Comparison of ENCODE assay signal across 17 mouse cellular contexts in the genomic region with DNA sequence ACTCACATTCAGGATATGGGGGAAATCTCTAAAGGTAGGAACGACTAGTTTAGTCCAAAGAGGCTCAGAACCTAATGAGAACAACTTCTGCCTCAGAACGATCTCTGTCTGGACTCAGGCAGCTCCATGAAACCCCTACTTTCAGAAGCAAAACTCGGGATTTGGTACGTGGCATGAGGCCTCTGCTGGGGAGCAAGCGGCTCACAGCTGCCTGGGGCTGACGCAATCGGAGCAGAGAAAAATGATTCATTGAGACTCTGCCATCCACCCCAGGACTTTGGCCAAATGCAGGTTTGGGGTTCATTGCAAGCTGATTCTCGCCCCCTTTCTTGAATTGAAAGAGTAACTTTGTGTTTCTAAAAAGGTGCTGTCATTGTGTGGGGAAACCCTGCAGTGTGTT. TPM values are rescaled to one million over a fixed set of nuclear protein-coding genes. Genes with fewer than 3 reads are reported as not detected.
DNase-seq lines count a peak whose midpoint lies in the region; ATAC-seq and TF ChIP-seq lines count a peak whose summit lies in the region.
"Had no signal": no experiment of that assay in that cellular context is flagged by ENCODE, and none has a peak within 500 bp of the region (broad histone marks: within the 10 kb centered on the region; RNA-seq: fewer than 3 reads in every experiment).

No protein-coding gene starts in this region.

- H3ac ChIP-seq in C2C12 (ENCODE audit: control insufficient read depth, insufficient read length, low read depth) = no peak overlapping the region

- no peak for DNase-seq in limb, embryonic 10.5 days (ENCODE audit: low spot score)
- peak; percentile 69 for DNase-seq in adrenal gland, postnatal 14 days
- DNase-seq in gastrocnemius, postnatal 10 days = peak; percentile 12
- DNase-seq in right cerebral cortex, postnatal 14 days = no peak
- no peak for DNase-seq in forebrain, postnatal 0 days
- no peak for DNase-seq in heart, adult 8-10 months (ENCODE audit: low spot score)
- DNase-seq: cerebellum, postnatal 14 days; kidney, postnatal 25 days; lung, adult 2 months; right cerebral cortex, postnatal 4 days had no signal

- no peak overlapping the region for H3K4me3 ChIP-seq in limb, embryonic 12.5 days (replicated peaks)
- H3K4me3 ChIP-seq in limb, embryonic 10.5 days = no peak overlapping the region
- H3K4me3 ChIP-seq in C2C12 (ENCODE audit: insufficient read depth, poor library complexity, severe bottlenecking) = no peak overlapping the region
- H3K4me3 ChIP-seq in forebrain, postnatal 0 days (ENCODE audit: low read depth, low read length) = no peak overlapping the region
- H3K4me3 ChIP-seq: heart, embryonic 10.5 days; hindbrain, embryonic 15.5 days; midbrain, embryonic 15.5 days had no signal

- no peaks in the 10 kb centered on the region for H3K27me3 ChIP-seq in limb, embryonic 12.5 days
- H3K27me3 ChIP-seq in limb, embryonic 10.5 days (ENCODE audit: low read depth, poor library complexity, severe bottlenecking) = no peaks in the 10 kb centered on the region
- no peaks in the 10 kb centered on the region for H3K27me3 ChIP-seq in C2C12 (ENCODE audit: control insufficient read depth, insufficient read depth, insufficient read length)
- H3K27me3 ChIP-seq in forebrain, postnatal 0 days (ENCODE audit: insufficient read depth, low read length) = no peaks in the 10 kb centered on the region
- H3K27me3 ChIP-seq: hindbrain, embryonic 15.5 days; midbrain, embryonic 15.5 days had no signal

- 0 out of 2 replicates have a peak, but pooled peaks cover 3% of the 10 kb centered on the region for H3K4me1 ChIP-seq in limb, embryonic 12.5 days (replicated peaks)
- no peaks in the 10 kb centered on the region for H3K4me1 ChIP-seq in limb, embryonic 10.5 days
- H3K4me1 ChIP-seq in forebrain, postnatal 0 days (ENCODE audit: insufficient read depth) = no peaks in the 10 kb centered on the region
- H3K4me1 ChIP-seq: hindbrain, embryonic 15.5 days; midbrain, embryonic 15.5 days had no signal

- 74% methylated on average over 8 of the region's 8 CpGs for WGBS in limb, embryonic 12.5 days
- 82% methylated on average over 8 of the region's 8 CpGs for WGBS in limb, embryonic 10.5 days
- 74% methylated on average over 8 of the region's 8 CpGs for WGBS in forebrain, postnatal 0 days

- no peaks in the 10 kb centered on the region for H3K9me3 ChIP-seq in limb, embryonic 12.5 days
- H3K9me3 ChIP-seq in limb, embryonic 10.5 days (replicated peaks) = no peaks in the 10 kb centered on the region
- H3K9me3 ChIP-seq in forebrain, postnatal 0 days (ENCODE audit: low read length) = no peaks in the 10 kb centered on the region
- H3K9me3 ChIP-seq: heart, embryonic 10.5 days; hindbrain, embryonic 15.5 days; midbrain, embryonic 15.5 days had no signal

- no peak for TF ChIP-seq CTCF in C2C12 (IDR thresholded peaks at IDR 0.05; ENCODE audit: control insufficient read depth, insufficient read depth, insufficient read length)
- TF ChIP-seq CTCF in forebrain, postnatal 0 days (IDR thresholded peaks at IDR 0.05; ENCODE audit: low read depth) = no peak

- H3K79me3 ChIP-seq in C2C12 (ENCODE audit: low read depth) = no peaks in the 10 kb centered on the region

- ATAC-seq in limb, embryonic 12.5 days (ENCODE audit: insufficient number of reproducible peaks, insufficient read depth, low FRiP score, low TSS enrichment, low read depth) = no peak
- no peak for ATAC-seq in forebrain, postnatal 0 days
- ATAC-seq: activated CD4-positive, CD25-positive, alpha-beta regulatory T cell, adult 4 months; intestine, postnatal 0 days; midbrain, embryonic 15.5 days had no signal

- no peak overlapping the region for H3K9ac ChIP-seq in limb, embryonic 12.5 days (replicated peaks)
- H3K9ac ChIP-seq in forebrain, postnatal 0 days = no peak overlapping the region
- H3K9ac ChIP-seq: hindbrain, embryonic 15.5 days; midbrain, embryonic 15.5 days had no signal

- H3K36me3 ChIP-seq in limb, embryonic 12.5 days = no peaks in the 10 kb centered on the region
- H3K36me3 ChIP-seq in limb, embryonic 10.5 days = no peaks in the 10 kb centered on the region
- no peaks in the 10 kb centered on the region for H3K36me3 ChIP-seq in C2C12 (ENCODE audit: control insufficient read depth, insufficient read depth)
- H3K36me3 ChIP-seq in forebrain, postnatal 0 days (ENCODE audit: insufficient read depth) = no peaks in the 10 kb centered on the region
- H3K36me3 ChIP-seq: heart, embryonic 10.5 days; hindbrain, embryonic 15.5 days; midbrain, embryonic 15.5 days had no signal

- H3K79me2 ChIP-seq in C2C12 (ENCODE audit: control insufficient read depth, insufficient read depth) = no peaks in the 10 kb centered on the region

- H3K27ac ChIP-seq in limb, embryonic 12.5 days = 0 out of 2 replicates have a peak overlapping the region, but pooled peaks have one; percentile 41
- no peak overlapping the region for H3K27ac ChIP-seq in limb, embryonic 10.5 days
- no peak overlapping the region for H3K27ac ChIP-seq in forebrain, postnatal 0 days (ENCODE audit: low read depth, low read length)
- H3K27ac ChIP-seq: heart, embryonic 10.5 days; hindbrain, embryonic 15.5 days; midbrain, embryonic 15.5 days had no signal

- no peak overlapping the region for H3K4me2 ChIP-seq in limb, embryonic 12.5 days
- no peak overlapping the region for H3K4me2 ChIP-seq in forebrain, postnatal 0 days (ENCODE audit: low read depth)
- H3K4me2 ChIP-seq: hindbrain, embryonic 15.5 days; midbrain, embryonic 15.5 days had no signal

TF ChIP-seq in C2C12, 6 proteins besides CTCF, POLR2A, EP300 and RAD21:
- peak; percentile 88 for TF ChIP-seq CEBPB (IDR thresholded peaks at IDR 0.05; ENCODE audit: low read depth)
- TF ChIP-seq USF1 (IDR thresholded peaks at IDR 0.05; ENCODE audit: low read depth) = no peak
- no peak for TF ChIP-seq FOSL1 (IDR thresholded peaks at IDR 0.05; ENCODE audit: insufficient read depth, low read length, poor library complexity, severe bottlenecking)
- no peak for TF ChIP-seq MAX (IDR thresholded peaks at IDR 0.05)

RNA-seq across cellular contexts. Expression of a gene that starts 49.1 kb away (rescaled TPM):
- polyA plus RNA-seq in limb, embryonic 12.5 days (2016; fragmentation: Nextera tagmentation; extraction: Ambion mirVana) = 18.5 and 21.7 TPM in 2 replicates
- 10.0 and 13.0 TPM in 2 replicates for polyA plus RNA-seq in limb, embryonic 10.5 days (2016; fragmentation: Nextera tagmentation; extraction: Ambion mirVana)
- polyA plus RNA-seq in C2C12 (2012; fragmentation: generic; extraction: Trizol) = 13.6 TPM
- 108 and 110 TPM in 2 replicates for total RNA-seq in adrenal gland, postnatal 14 days (2021)
- 10 to 100 TPM; 23.2 to 32.7 TPM for total RNA-seq in gastrocnemius, postnatal 10 days (2021)
- 13.5 and 22.1 TPM in 2 replicates for total RNA-seq in forebrain, postnatal 0 days (2014; rRNA removed)
- 1.2 and 4.2 TPM in 2 replicates for polyA plus RNA-seq in forebrain, postnatal 0 days (2015; fragmentation: Nextera tagmentation; extraction: Ambion mirVana)
- total RNA-seq in heart, adult 8-10 months (2022) = 10 to 100 TPM; 19.1 to 24.7 (median 23.8) TPM

Comparison
In these comparisons a context has a peak if more than half of its experiments do, and no peak if none do; other contexts are left out.
1. DNase-seq: peak in adrenal gland, postnatal 14 days (single experiment) and gastrocnemius, postnatal 10 days (single experiment); none in limb, embryonic 10.5 days (single experiment), right cerebral cortex, postnatal 14 days (single experiment), forebrain, postnatal 0 days (single experiment) and heart, adult 8-10 months (single experiment).